Mouse (Mus musculus) cortical plate, adult 2 months (tissue): ENCODE data around the gene Mxd1.

ENCODE experiments used
- CTCF ChIP-seq: fragments of 200-500 bp; IDR thresholded peaks from 2 replicates; pipeline ENCODE4 v1.5.1; 2011; ENCODE audit warnings: mild to moderate bottlenecking, control low read depth, low read length; ENCODE audit not compliant: insufficient read depth; ENCODE audit errors: extremely low read depth
- POLR2A ChIP-seq: fragments of 200-500 bp; IDR thresholded peaks from 2 replicates; pipeline ENCODE4 v1.6.1; 2011; ENCODE audit warnings: mild to moderate bottlenecking, low read length, control low read depth; ENCODE audit not compliant: insufficient read depth; ENCODE audit errors: extremely low read depth

- no peak for TF ChIP-seq CTCF
- no peak for TF ChIP-seq POLR2A
These were observed 38.8 kb downstream of the Mxd1 start for GRCm38 (mm10) chr6:86630141-86630540.
